Mouse (Mus musculus) forebrain, embryonic 10.5 days (tissue): Measurements from ENCODE around the gene Arl9. TPM values are rescaled to one million over a fixed set of nuclear protein-coding genes. Genes with fewer than 3 reads are reported as not detected.
"Not testable (repeated sequence)": the region's sequence is repeated elsewhere in the genome, so short reads cannot be mapped to it uniquely, and the experiment has no call there.

Source experiments
- DNase-seq: peaks from one replicate; pipeline ENCODE4 v3.0.0-alpha.2; 2017; ENCODE audit warnings: low spot score; ENCODE audit errors: extremely low spot score
- H3K27ac ChIP-seq: fragments of 300-500 bp; sonication (generic); 2 replicates; pipeline ENCODE4 v1.5.1; 2016; ENCODE audit warnings: mild to moderate bottlenecking
- H3K27me3 ChIP-seq: fragments of 300-500 bp; sonication (generic); 2 replicates; pipeline ENCODE4 v1.6.1; 2016; ENCODE audit warnings: mild to moderate bottlenecking; ENCODE audit not compliant: poor library complexity, severe bottlenecking
- H3K36me3 ChIP-seq: fragments of 300-500 bp; sonication (generic); replicated peaks from 2 replicates; pipeline ENCODE4 v1.6.1; 2016; ENCODE audit warnings: mild to moderate bottlenecking, moderate library complexity
- H3K4me1 ChIP-seq: fragments of 300-500 bp; sonication (generic); 2 replicates; pipeline ENCODE4 v1.6.1; 2016
- H3K4me3 ChIP-seq: fragments of 300-500 bp; sonication (generic); 2 replicates; pipeline ENCODE4 v1.5.1; 2016; ENCODE audit warnings: mild to moderate bottlenecking, moderate library complexity
- H3K9me3 ChIP-seq: fragments of 300-500 bp; sonication (generic); 2 replicates; pipeline ENCODE4 v1.6.1; 2016; ENCODE audit warnings: mild to moderate bottlenecking, moderate library complexity
- WGBS: fragments of 180-500 bp; shearing (Covaris S2); methylation state at CpG from one replicate; pipeline ENCODE4 v1.1.7; 2016; 5-methylcytosine and 5-hydroxymethylcytosine counted together
- polyA plus RNA-seq: library from polyadenylated mRNA; unstranded; fragments of >200 nt; fragmentation: Nextera tagmentation; extraction: Ambion mirVana; gene quantifications from 2 replicates; pipeline ENCODE4 v1.2.1, GENCODE M21; 2016

The Arl9 gene
- polyA plus RNA-seq: not detected in 2 replicates

DNA sequence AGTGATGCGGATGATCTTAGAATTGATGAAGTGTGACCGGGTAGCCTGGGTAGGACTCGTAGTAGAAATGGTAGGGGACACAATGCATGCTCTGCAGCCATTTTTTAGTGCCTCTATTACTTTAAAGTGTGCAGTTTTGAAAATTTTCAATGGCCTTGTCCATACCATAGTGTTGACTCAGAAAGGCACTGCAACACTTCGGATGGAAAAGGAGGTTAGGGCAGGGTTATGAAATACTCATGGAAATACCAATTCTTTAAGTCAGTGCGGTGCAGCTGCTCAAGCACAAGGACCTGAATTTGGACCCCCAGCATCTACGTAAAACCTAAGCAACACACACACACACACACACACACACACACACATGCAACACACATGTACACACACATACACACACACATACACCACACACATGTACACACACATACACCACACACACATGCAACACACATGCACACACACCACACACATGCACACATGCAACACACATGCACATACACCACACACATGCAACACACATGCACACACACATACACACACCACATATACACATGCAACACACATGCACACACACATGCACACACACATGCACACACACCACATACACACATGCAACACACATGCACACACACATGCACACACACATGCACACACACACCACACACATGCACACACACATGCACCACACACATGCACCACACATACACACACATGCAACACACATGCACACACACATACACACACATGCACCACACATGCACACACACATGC lies at the start of gene Arl9:
Gene Arl9, plus strand, starts transcription at position 5 of the 771 bp plus-strand sequence.
- Histone ChIP-seq H3K4me3 (no peak within 1 kb of the TSS), H3K4me1 (no peaks in the 10 kb centered on the region), H3K36me3 (peaks cover 24% of the 10 kb centered on the region), H3K9me3 (peaks cover 3% of the 10 kb centered on the region; the same call in 1 of the 2 replicates), H3K27me3 (no peaks in the 10 kb centered on the region), H3K27ac (no peak within 1 kb of the TSS)
- no peak for DNase-seq
- 93% methylated on average over 6 of the region's 6 CpGs for whole genome bisulfite sequencing

DNA sequence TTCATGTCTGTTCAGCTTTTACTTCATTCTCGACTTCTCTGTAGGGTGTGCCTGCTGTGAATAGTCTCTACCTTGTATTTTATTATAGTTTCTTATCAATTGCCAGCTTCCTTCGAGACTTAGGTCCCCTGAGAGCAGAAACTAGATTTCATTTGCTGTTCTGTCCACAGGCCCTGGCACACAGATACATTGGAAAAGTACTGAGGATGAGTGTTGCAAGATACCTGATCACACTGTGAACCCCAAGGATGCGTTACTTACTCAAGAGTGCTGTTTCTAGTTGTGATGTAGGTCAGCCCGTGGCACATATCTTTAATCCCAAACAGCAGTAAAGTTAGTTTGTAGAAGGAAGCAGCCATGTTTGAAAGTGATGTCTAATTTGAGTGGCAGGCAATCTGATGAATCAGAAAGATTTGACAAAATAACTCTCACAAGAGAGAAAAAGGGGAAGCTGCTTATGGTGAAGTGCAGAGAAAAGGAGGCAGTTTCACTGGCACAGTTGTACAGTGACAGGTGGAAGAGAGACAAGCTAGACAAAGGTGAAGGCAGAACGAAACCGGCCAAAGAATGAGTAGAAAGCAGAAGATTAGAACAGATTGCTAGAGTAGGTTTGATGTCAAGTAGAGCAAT lies 49.5 kb upstream of the Arl9 start:
- 86% methylated on average over 6 of the region's 6 CpGs for WGBS
- no peaks in the 10 kb centered on the region for H3K9me3 ChIP-seq
- peaks cover 62% of the 10 kb centered on the region for H3K36me3 ChIP-seq
- H3K4me3 ChIP-seq: 0 out of 2 replicates have a peak overlapping the region, but pooled peaks have one; percentile 80
- H3K27me3 ChIP-seq: no peaks in the 10 kb centered on the region
- DNase-seq: no peak
- H3K4me1 ChIP-seq: peaks cover 39% of the 10 kb centered on the region
- no peak overlapping the region for H3K27ac ChIP-seq

DNA sequence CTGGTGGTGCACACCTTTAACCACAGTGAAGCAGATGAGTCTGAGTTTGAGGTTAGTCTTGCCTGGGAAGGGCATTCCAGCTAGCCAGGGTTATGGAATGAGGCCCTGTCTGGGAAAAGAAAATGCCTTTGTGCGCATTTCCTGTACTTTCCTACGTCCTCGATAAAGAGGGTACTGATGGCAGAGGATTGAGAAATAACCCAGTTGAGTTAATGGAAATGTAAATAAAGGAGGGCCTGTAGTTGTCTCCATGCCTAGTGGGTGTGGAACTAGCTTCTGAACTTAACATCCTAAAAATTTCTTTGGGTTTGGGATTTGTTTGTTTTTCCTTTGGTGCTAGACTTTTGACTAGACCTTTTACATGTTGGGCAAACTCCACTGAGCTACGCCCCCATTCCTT lies 48.4 kb upstream of the Arl9 start:
- peaks cover 72% of the 10 kb centered on the region for H3K36me3 ChIP-seq
- WGBS: 89% methylated on average over 4 of the region's 4 CpGs
- DNase-seq: no peak
- no peaks in the 10 kb centered on the region for H3K9me3 ChIP-seq
- no peak overlapping the region for H3K4me3 ChIP-seq
- H3K4me1 ChIP-seq: peaks cover 30% of the 10 kb centered on the region
- H3K27me3 ChIP-seq: no peaks in the 10 kb centered on the region
- H3K27ac ChIP-seq: no peak overlapping the region

DNA sequence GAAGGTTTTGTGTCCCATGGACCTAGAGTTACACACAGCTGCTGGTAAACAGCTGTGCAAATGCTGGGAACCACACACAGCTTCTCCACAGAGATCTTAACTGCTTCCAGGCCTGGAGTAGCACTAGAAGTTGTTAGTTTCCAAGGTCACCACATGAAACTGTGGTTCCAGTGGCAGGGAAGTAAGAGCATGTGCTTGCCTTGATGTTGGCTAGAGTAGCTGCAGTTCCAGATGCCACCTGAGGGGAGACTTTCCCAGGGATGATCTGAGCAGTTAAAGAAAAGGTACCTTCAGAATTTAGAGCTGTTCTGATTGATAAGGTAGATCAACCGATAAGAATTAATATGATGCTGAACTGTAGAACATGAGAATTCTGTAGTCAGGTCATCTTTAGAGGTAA lies 45.9 kb upstream of the Arl9 start:
- peaks cover 96% of the 10 kb centered on the region for H3K36me3 ChIP-seq
- DNase-seq: no peak
- H3K27me3 ChIP-seq: no peaks in the 10 kb centered on the region
- no peaks in the 10 kb centered on the region for H3K9me3 ChIP-seq
- WGBS: 100% methylated on average over 1 of the region's 1 CpGs
- no peak overlapping the region for H3K4me3 ChIP-seq
- peaks cover 20% of the 10 kb centered on the region for H3K4me1 ChIP-seq
- no peak overlapping the region for H3K27ac ChIP-seq

DNA sequence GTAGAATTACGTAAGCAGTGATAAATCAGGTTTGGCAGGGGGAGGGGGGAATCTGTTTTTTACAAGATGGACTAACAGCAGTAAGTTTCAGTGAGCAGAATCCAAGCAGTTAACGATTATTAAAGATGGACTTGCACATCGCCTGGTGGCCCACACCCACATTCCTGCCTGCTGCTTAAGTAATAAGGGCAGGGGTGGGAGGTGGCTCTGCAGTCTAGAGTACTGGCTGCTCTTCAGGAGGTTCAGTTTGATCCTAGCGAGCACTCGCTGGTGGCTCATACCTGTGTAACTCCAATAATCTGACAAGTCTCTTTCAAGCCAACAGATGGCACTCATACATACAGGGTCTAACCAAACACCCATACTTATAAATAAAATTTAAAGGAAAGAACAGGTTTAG lies 44.3 kb upstream of the Arl9 start:
- no peaks in the 10 kb centered on the region for H3K27me3 ChIP-seq
- DNase-seq: no peak
- H3K9me3 ChIP-seq: no peaks in the 10 kb centered on the region
- peaks cover 99% of the 10 kb centered on the region for H3K36me3 ChIP-seq
- H3K27ac ChIP-seq: no peak overlapping the region
- whole genome bisulfite sequencing: 92% methylated on average over 5 of the region's 5 CpGs
- H3K4me1 ChIP-seq: peaks cover 4% of the 10 kb centered on the region; the same call in 1 of the 2 replicates
- H3K4me3 ChIP-seq: no peak overlapping the region

DNA sequence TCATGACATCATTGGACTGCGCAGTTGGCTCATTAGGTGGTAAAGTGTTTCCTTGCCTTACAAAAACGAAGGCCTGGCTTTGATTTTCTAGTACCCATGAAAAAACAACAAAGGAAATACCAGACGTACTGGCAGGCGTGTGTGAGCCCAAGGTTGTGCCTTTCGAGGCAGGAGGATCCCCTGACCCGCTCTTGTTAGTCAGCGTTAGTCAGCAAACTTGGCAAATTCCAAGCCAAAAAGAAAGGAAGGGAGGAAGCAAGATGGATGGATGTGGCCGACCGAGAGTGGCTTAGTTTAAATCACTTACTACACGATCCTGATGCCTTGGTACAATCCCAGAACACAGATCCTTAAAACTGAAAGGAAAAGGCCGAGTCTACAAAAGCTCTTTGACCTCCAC lies 41.3 kb upstream of the Arl9 start:
- peaks cover 99% of the 10 kb centered on the region for H3K36me3 ChIP-seq
- DNase-seq: no peak
- no peak overlapping the region for H3K4me3 ChIP-seq
- H3K27me3 ChIP-seq: no peaks in the 10 kb centered on the region
- H3K27ac ChIP-seq: no peak overlapping the region
- 82% methylated on average over 11 of the region's 11 CpGs for WGBS
- no peaks in the 10 kb centered on the region for H3K4me1 ChIP-seq
- H3K9me3 ChIP-seq: no peaks in the 10 kb centered on the region

DNA sequence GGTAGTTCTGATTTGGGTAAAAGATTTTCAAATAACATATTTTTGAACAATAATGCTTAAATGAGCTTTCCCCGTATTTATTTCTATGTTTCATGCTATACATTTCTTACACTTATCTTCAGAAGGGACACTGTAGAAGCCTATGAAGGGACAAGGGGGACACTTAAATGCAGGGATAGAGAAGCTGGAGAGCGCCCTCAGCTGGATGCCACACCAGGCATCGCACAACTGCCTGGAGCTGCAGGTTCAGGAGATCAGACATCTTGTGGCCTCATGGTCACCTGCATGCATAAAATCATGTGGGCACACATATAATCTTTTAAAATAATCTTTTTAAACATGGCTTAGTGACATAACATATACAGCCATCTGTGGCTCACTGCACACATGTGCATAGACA lies 39.2 kb upstream of the Arl9 start:
- Histone ChIP-seq H3K36me3 (peaks cover 99% of the 10 kb centered on the region), H3K4me1 (no peaks in the 10 kb centered on the region), H3K27ac (no peak overlapping the region), H3K9me3 (no peaks in the 10 kb centered on the region), H3K27me3 (no peaks in the 10 kb centered on the region), H3K4me3 (no peak overlapping the region)
- WGBS: 87% methylated on average over 3 of the region's 3 CpGs
- no peak for DNase-seq

DNA sequence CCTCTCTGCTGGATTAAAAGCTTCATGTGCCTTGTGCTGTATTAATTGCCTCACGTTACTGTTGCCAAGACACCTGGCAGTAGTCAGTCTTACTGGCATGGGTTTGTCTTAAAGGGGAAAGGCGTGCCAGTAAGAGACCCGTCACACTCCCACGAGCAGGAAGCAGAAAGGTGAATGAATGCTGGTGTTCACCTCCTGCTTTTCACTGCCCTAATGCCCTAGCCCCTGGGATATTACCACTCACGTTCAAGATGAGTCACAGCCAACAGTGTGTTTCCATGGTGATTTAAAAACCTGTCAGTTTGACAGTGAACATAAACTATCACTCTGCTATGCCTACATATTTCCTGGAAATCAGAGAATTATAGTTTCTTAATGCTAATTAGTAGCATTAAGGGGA lies 34.6 kb upstream of the Arl9 start:
- Histone ChIP-seq H3K4me3 (no peak overlapping the region), H3K36me3 (peaks cover 78% of the 10 kb centered on the region), H3K27me3 (no peaks in the 10 kb centered on the region), H3K4me1 (peaks cover 11% of the 10 kb centered on the region), H3K27ac (no peak overlapping the region), H3K9me3 (no peaks in the 10 kb centered on the region)
- WGBS: 90% methylated on average over 5 of the region's 5 CpGs
- DNase-seq: no peak

DNA sequence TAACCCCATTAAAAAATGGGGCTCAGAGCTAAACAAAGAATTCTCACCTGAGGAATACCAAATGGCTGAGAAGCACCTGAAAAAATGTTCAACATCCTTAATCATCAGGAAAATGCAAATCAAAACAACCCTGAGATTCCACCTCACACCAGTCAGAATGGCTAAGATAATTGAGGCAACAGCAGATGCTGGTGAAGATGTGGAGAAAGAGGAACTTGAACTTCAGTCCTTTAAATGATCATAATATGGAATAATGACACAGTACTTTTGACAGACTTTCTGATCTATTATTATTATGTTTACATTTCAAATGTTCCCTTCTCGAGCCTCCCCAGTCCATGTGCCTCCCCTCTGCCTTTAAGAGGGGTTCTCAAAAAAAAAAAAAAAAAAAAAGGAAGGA lies 32.7 kb upstream of the Arl9 start:
- WGBS: 78% methylated on average over 1 of the region's 1 CpGs
- DNase-seq: not testable (repeated sequence)
- H3K36me3 ChIP-seq: peaks cover 59% of the 10 kb centered on the region

DNA sequence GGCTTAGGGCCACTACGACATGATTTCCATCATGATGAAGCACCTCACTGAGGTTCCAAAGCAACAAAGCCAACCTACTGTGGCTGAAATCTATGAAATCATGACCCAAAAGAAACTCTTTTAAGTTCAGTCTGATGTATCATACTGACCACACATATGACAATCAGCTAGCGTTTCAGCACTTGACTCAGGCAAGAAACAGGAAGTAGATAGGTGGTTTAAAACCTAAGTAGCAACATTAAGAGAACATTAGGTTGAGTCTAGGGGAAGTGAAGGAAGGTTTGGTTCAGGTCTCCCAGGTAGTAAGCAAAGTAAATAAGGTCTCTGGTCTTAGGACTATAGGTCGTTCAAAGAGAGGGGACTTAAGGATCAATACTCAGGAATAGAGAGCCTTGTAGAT lies 30.4 kb upstream of the Arl9 start:
- Histone ChIP-seq H3K9me3 (no peaks in the 10 kb centered on the region), H3K4me1 (peaks cover 20% of the 10 kb centered on the region), H3K36me3 (peaks cover 58% of the 10 kb centered on the region), H3K27ac (no peak overlapping the region), H3K4me3 (peak overlapping the region; percentile 96), H3K27me3 (no peaks in the 10 kb centered on the region)
- 68% methylated on average over 3 of the region's 3 CpGs for WGBS
- DNase-seq: no peak

More for the DNA sequence above, 32.7 kb upstream of the Arl9 start:
- H3K4me3 ChIP-seq, H3K27ac ChIP-seq, H3K9me3 ChIP-seq, H3K27me3 ChIP-seq: not testable (repeated sequence)
- peaks cover 20% of the 10 kb centered on the region for H3K4me1 ChIP-seq

DNA sequence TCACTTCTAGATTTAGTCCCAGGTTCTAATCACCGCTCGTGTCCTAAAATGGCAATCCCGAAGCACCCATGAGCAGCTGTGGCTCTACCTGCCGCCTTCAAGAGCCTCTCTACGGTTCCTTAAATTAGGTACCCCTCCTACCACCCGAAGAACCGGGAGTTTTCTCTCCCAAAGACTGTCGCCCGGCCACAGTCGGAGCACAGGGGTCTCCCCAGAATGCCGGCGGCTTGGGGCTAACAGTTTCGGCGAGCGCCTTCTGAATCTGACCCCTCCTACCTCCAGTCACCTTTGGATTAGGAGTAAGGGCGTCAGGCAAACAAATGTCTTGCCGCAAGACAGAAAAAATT lies 29.7 kb upstream of the Arl9 start:
- Histone ChIP-seq H3K4me3 (peak overlapping the region; percentile 96), H3K27ac (peak overlapping the region; percentile 92), H3K9me3 (no peaks in the 10 kb centered on the region), H3K4me1 (peaks cover 20% of the 10 kb centered on the region), H3K27me3 (no peaks in the 10 kb centered on the region), H3K36me3 (peaks cover 58% of the 10 kb centered on the region)
- DNase-seq: no peak
- WGBS: 4% methylated on average over 17 of the region's 17 CpGs

DNA sequence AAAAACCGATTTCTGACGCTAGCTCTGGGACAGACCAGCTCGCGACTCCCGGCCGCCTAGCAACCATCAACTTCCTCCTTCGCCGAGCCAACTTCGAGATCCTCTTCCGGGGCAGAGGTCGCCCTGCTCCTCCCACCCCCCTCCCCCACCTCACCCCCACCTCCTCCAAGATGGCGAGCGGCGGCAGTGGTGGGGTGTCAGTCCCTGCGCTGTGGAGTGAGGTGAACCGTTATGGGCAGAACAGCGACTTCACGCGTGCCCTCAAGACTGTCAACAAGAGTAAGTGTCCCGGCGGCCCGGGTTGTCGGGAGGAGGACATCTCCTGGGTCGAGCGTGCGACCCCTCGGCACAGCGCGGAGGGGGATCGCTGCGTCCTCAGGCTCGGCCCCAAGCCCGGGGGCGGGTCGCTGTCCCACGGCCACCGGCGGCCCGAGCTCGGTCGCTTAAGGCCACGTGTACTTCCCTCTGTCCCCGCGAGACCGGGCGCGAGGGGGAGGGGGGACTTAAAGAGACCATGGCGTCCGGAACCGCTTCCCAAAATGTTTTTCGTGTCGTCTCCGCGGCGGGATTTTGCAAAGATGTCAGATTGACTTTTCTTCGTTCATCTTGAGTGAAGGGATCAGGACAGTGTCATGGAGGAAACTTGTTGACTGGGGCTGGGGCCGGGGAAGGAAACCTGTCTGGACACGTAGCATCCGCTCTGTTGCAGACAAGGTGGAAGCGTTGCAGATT lies 29.1 kb upstream of the Arl9 start, which contains the start of gene Srp72:
Gene Srp72, plus strand, starts transcription at position 130 of the 732 bp plus-strand sequence.
- H3K4me1 ChIP-seq: peaks cover 20% of the 10 kb centered on the region
- no peaks in the 10 kb centered on the region for H3K27me3 ChIP-seq
- under 1% methylated on average over 60 of the region's 60 CpGs for whole genome bisulfite sequencing
- H3K9me3 ChIP-seq: no peaks in the 10 kb centered on the region
- H3K27ac ChIP-seq: peak within 1 kb of the TSS; percentile 92
- peak within 1 kb of the TSS; percentile 96 for H3K4me3 ChIP-seq
- H3K36me3 ChIP-seq: peaks cover 58% of the 10 kb centered on the region
- peak; percentile 91 for DNase-seq

DNA sequence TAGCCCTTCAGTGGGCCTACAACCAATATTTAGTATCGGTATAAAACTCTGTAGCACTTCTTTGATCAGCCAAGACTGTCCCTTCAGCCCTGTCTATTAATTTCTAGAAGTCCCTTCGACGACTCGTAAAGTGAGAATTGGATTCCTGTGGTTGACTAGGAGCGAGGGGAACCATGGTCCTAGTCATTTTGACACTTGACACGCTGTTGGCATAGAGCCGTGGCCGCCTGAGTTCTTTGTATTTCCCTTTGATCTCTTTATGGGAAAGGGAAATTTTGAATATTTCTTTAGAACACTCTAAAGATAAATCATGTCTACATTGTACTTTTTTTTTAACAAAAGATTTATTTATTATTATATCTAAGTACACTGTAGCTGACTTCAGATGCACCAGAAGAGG lies 28.1 kb upstream of the Arl9 start:
- no peak for DNase-seq
- 93% methylated on average over 8 of the region's 8 CpGs for WGBS
- no peaks in the 10 kb centered on the region for H3K9me3 ChIP-seq
- no peaks in the 10 kb centered on the region for H3K27me3 ChIP-seq
- peaks cover 20% of the 10 kb centered on the region for H3K4me1 ChIP-seq
- H3K4me3 ChIP-seq: peak overlapping the region; percentile 96
- H3K36me3 ChIP-seq: peaks cover 58% of the 10 kb centered on the region
- H3K27ac ChIP-seq: no peak overlapping the region
